Mouse (Mus musculus) limb, embryonic 10.5 days (tissue): ENCODE measurements around the gene Rbm45. TPM values are rescaled to one million over a fixed set of nuclear protein-coding genes. Genes with fewer than 3 reads are reported as not detected.

ENCODE experiments used
- DNase-seq: peaks from one replicate; pipeline ENCODE4 v3.0.0-alpha.2; 2017; ENCODE audit warnings: low spot score
- H3K27ac ChIP-seq: fragments of 300-500 bp; sonication (generic); 2 replicates; pipeline ENCODE4 v1.5.1; 2016; ENCODE audit warnings: mild to moderate bottlenecking
- H3K27me3 ChIP-seq: fragments of 300-500 bp; sonication (generic); 2 replicates; pipeline ENCODE4 v1.6.1; 2016; ENCODE audit warnings: low read depth, mild to moderate bottlenecking; ENCODE audit not compliant: poor library complexity, severe bottlenecking
- H3K36me3 ChIP-seq: fragments of 300-500 bp; sonication (generic); 2 replicates; pipeline ENCODE4 v1.6.1; 2016; ENCODE audit warnings: mild to moderate bottlenecking, moderate library complexity
- H3K4me1 ChIP-seq: fragments of 300-500 bp; sonication (generic); 2 replicates; pipeline ENCODE4 v1.6.1; 2016
- H3K4me3 ChIP-seq: fragments of 300-500 bp; sonication (generic); 2 replicates; pipeline ENCODE4 v1.5.1; 2016; ENCODE audit warnings: mild to moderate bottlenecking, moderate library complexity
- H3K9me3 ChIP-seq: fragments of 300-500 bp; sonication (generic); replicated peaks from 2 replicates; pipeline ENCODE4 v1.6.1; 2016; ENCODE audit warnings: mild to moderate bottlenecking
- WGBS: fragments of 180-500 bp; shearing (Covaris S2); methylation state at CpG from one replicate; pipeline ENCODE4 v1.1.7; 2016; 5-methylcytosine and 5-hydroxymethylcytosine counted together
- polyA plus RNA-seq: library from polyadenylated mRNA; unstranded; fragments of >200 nt; fragmentation: Nextera tagmentation; extraction: Ambion mirVana; gene quantifications from 2 replicates; pipeline ENCODE4 v1.2.1, GENCODE M21; 2016

Rbm45 gene
- polyA plus RNA-seq, 1 experiment from 2014 or later = 14.2 TPM

DNA sequence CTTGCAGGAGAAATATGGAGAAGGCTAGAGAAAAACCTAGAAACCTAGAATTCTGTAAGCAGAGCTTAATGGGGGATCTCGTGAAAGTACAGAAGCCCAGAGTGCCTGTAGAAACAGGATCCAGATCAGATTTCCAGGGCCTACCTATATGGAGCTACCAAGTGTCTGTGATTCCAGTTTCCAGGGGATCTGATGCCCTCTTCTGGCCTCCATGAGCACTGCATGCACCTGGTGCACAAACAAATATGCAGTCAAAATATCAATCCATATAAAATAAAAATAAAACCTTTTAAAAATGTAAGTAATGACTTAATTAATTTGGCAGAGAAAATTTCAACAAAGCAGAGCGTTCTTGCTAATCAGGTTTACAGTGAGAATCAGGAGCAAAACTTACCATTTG, 7.7 kb upstream of the Rbm45 start:
- H3K27ac ChIP-seq = no peak overlapping the region
- peak; percentile 52 for DNase-seq
- H3K9me3 ChIP-seq = no peaks in the 10 kb centered on the region
- H3K4me3 ChIP-seq = no peak overlapping the region
- WGBS = 42% methylated on average over 2 of the region's 2 CpGs
- H3K4me1 ChIP-seq = no peaks in the 10 kb centered on the region
- H3K27me3 ChIP-seq = no peaks in the 10 kb centered on the region
- H3K36me3 ChIP-seq = no peaks in the 10 kb centered on the region

DNA sequence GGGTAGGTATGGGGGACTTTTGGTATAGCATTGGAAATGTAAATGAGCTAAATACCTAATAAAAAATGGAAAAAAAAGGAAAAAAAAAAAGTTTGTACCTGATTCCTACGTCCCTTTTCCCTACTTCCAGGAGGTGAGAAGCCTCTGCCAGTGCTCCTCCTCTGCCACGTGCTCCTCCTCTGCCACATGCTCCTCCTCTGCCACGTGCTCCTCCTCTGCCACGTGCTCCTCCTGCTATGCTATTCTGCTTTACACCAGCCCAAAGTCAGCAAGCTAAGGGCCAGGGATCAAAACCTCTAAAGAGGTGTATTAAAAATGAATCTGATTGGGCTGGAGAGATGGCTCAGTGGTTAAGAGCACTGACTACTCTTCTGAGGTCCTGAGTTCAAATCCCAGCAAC, 4.0 kb upstream of the Rbm45 start:
- Histone ChIP-seq H3K9me3 (no peaks in the 10 kb centered on the region), H3K27me3 (no peaks in the 10 kb centered on the region), H3K4me1 (peaks cover 5% of the 10 kb centered on the region), H3K36me3 (no peaks in the 10 kb centered on the region), H3K27ac (no peak overlapping the region), H3K4me3 (no peak overlapping the region)
- WGBS = 70% methylated on average over 4 of the region's 4 CpGs
- DNase-seq = no peak

DNA sequence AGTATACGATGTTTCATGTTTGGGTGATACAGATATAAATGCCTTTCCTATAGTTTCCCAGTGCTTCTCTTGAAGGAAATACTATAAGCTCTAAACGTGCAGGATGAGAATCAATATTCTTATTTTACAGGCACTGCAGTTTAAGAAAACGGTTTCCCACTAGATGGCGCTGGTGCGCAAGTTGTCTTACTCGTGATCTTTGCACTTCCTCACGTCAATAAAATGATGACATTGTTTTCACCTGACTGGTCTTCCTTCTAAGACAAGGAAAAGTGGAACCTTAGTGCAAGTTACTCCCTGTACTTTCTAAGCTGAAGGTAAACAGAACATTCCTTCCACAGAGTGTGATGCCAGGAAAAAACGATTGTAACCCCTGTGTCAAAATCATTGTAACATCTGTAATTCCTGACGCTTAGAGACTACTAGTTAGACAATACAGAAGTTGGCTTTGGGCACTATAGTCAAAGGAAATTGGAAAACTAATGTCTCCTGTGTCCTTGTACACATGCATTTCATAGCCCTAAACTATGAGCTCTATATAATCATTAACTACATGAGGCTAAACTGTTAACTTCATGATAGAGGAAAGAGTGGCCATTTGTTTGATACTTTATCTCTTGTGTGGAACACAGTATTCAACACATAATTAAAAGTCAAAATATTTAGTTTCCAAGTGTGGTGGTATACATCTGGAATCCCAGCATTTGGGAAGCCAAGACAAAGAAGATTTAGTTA, 2.4 kb upstream of the Rbm45 start:
- H3K27me3 ChIP-seq = no peaks in the 10 kb centered on the region
- no peak overlapping the region for H3K4me3 ChIP-seq
- no peaks in the 10 kb centered on the region for H3K9me3 ChIP-seq
- peaks cover 10% of the 10 kb centered on the region for H3K4me1 ChIP-seq
- H3K27ac ChIP-seq = no peak overlapping the region
- WGBS = 22% methylated on average over 9 of the region's 9 CpGs
- DNase-seq = peak; percentile 81
- H3K36me3 ChIP-seq = peaks cover 8% of the 10 kb centered on the region

DNA sequence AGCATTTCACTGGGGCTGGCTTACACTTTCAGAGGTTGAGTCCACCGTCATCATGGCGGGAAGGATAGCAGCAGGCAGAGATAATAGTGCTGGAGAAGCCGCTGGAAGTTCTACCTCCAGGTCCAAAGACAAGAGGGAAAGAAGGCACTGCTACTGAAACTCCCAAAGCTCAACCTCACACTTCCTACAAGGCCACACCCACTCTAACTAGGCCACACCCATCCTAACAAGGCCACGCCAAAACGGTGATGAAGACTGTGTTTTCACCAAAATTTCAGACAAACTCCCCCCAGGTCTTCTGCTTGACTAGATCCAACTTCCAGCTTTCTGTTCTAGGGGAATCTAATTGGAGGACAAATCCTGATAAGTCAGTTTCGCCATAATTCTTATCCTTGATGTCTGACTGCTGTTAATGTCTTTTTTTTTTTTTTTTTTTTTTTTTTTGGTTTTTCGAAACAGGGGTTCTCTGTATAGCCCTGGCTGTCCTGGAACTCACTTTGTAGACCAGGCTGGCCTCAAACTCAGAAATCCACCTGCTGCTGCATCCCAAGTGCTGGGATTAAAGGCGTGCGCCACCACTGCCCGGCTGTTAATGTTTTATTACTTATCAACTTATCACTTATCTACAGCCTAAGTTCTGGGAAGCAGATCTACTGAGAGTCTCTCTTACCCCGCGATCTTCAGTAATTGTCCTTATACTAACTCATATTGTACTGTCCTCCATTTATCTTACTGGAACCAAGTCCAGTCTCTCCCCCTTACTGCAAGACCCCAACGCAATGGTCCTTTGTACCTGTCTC, 723 bp upstream of the Rbm45 start:
- no peak overlapping the region for H3K27ac ChIP-seq
- H3K9me3 ChIP-seq = no peaks in the 10 kb centered on the region
- H3K36me3 ChIP-seq = peaks cover 24% of the 10 kb centered on the region
- H3K4me1 ChIP-seq = peaks cover 10% of the 10 kb centered on the region
- WGBS = 76% methylated on average over 13 of the region's 13 CpGs
- H3K4me3 ChIP-seq = no peak overlapping the region
- DNase-seq = no peak
- no peaks in the 10 kb centered on the region for H3K27me3 ChIP-seq

DNA sequence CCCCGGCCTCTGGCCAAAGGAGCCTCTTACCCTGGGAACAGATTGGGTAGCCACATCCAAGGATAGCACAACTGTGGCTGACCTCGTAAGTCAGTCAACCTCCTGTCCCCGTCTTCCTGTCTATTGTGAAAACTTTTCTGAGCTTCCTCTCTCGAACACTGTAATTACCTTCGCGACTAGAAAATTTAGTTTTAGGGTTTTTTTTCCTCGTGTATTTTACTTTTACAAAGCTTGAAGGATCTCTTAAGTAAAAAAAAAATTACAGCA, 805 bp downstream of the Rbm45 start:
- peaks cover 10% of the 10 kb centered on the region for H3K4me1 ChIP-seq
- H3K27me3 ChIP-seq = no peaks in the 10 kb centered on the region
- 6% methylated on average over 7 of the region's 7 CpGs for WGBS
- H3K36me3 ChIP-seq = peaks cover 37% of the 10 kb centered on the region
- no peak for DNase-seq
- peak overlapping the region; percentile 88 for H3K27ac ChIP-seq
- no peaks in the 10 kb centered on the region for H3K9me3 ChIP-seq
- peak overlapping the region; percentile 97 for H3K4me3 ChIP-seq

DNA sequence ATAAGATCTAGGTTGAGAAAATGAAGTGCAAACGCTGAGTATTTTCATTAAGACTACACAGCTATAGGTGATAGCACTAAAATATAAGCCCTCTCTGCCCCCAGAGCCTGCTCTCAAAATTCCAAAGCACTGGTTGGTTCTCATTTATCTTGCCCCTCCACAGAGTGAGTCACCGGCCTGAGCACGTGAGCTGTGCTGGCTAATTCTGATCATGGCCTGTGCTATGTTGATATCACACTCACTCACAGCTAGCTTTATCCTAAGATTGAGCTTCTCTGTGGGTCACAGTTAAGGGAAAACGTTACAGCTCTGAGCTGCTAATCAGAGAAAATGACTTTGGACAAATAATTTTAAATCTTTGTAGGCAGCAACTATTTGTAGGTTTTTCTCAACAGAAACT, 2.5 kb downstream of the Rbm45 start:
- Histone ChIP-seq H3K4me3 (no peak overlapping the region), H3K4me1 (peaks cover 10% of the 10 kb centered on the region), H3K36me3 (peaks cover 50% of the 10 kb centered on the region), H3K27ac (no peak overlapping the region), H3K9me3 (no peaks in the 10 kb centered on the region), H3K27me3 (no peaks in the 10 kb centered on the region)
- DNase-seq = no peak
- WGBS = 87% methylated on average over 4 of the region's 4 CpGs

DNA sequence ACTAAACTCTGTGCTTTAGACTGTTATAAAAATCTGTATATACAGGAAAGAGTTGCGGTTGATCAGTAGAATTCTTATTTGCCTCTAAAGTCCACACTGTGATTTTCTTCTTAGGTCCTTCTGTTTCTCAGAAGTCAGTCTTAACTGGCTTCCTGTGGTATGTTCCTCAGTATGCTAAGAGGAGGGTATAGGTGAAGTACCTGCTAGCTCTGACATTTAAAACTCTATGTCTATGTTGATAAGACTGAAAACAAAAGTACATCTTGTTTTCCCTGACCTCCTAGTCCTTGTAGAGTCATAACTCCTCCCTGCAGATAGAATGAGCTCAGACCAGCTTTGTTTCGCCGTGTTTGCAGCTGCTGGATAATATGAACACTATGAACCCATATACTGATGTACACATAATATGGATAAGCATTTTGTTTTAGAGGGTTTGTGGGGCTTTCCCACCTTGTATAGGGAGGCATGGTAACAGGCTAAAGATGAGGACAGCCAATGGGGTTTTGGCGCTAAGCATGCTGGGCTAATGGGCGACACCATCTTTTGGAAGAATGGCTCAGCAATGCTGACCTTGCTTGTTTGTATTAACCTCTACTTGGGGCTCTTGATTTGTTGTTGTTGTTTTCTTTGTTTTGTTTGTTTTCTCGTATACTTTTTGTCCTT, 4.9 kb downstream of the Rbm45 start:
- H3K27me3 ChIP-seq = no peaks in the 10 kb centered on the region
- no peaks in the 10 kb centered on the region for H3K9me3 ChIP-seq
- WGBS = 92% methylated on average over 6 of the region's 6 CpGs
- peaks cover 74% of the 10 kb centered on the region for H3K36me3 ChIP-seq
- H3K27ac ChIP-seq = no peak overlapping the region
- DNase-seq = no peak
- no peak overlapping the region for H3K4me3 ChIP-seq
- peaks cover 10% of the 10 kb centered on the region for H3K4me1 ChIP-seq

DNA sequence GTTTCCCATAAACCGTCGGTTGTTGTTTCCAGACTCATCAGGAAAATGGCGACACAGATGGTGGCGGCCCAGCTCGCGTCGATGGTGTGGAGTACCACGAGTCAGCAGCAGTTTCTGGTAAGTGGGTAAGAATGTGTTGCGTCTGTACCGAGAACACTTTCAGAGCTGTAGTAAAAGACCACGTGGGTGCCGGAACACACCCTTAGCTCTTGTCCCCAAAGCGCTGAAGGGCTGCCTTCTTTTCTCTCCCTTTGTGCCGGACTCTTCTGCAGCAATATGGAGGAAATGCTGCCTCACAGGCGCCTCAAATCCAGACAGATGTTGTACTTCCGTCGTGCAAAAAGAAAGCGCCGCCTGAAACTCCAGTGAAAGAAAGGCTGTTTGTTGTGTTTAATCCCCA, 8.9 kb downstream of the Rbm45 start:
- DNase-seq = no peak

DNA sequence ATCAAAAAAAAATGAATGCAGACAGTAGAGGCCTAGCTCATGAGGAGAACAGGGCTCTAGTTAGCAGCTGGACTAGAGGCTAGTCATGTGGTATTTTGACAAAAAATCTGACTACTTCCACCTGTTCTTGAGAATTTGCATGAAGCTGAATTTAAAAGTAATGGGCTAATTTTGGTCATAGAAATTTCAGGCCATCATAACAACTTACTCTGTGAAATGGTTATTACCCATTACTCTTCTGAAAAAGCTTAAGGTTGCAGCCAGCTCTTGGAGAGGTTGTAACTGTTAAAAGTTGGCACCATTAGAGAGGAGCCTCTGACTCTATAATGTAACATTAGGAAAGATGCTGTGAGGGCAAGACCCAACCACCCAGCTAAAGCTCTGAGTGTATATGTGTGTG, 16.7 kb downstream of the Rbm45 start:
- Histone ChIP-seq H3K9me3 (no peaks in the 10 kb centered on the region), H3K4me3 (no peak overlapping the region), H3K4me1 (no peaks in the 10 kb centered on the region), H3K27ac (no peak overlapping the region), H3K36me3 (peaks cover 60% of the 10 kb centered on the region), H3K27me3 (no peaks in the 10 kb centered on the region)
- no peak for DNase-seq

More for the DNA sequence above, 8.9 kb downstream of the Rbm45 start:
- WGBS = 95% methylated on average over 19 of the region's 19 CpGs
- Histone ChIP-seq H3K4me3 (no peak overlapping the region), H3K27ac (no peak overlapping the region), H3K27me3 (no peaks in the 10 kb centered on the region), H3K36me3 (peaks cover 91% of the 10 kb centered on the region), H3K9me3 (no peaks in the 10 kb centered on the region), H3K4me1 (no peaks in the 10 kb centered on the region)

DNA sequence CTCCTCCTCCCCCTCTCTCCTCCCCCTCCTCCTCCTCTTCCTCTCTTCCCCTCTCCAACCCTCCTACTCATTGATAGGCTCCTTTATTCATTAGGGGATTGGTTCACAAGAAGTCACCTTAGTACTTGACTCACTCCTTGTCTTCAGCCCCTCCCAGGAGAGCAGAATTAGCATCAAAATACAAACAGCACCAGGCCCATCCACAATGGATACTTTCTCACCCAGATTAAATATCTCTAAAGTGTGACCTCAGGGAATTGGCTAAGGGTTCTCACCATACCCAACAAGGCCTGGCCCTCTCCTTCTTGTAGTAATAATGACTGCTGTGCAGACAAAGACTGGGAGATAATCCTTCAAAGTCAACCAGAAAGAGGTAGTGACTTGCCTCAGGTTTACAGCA, 30.4 kb downstream of the Rbm45 start:
- no peaks in the 10 kb centered on the region for H3K9me3 ChIP-seq
- H3K27ac ChIP-seq = no peak overlapping the region
- H3K36me3 ChIP-seq = no peaks in the 10 kb centered on the region
- H3K4me3 ChIP-seq = no peak overlapping the region
- H3K27me3 ChIP-seq = peaks cover 25% of the 10 kb centered on the region
- no peak for DNase-seq
- H3K4me1 ChIP-seq = no peaks in the 10 kb centered on the region

DNA sequence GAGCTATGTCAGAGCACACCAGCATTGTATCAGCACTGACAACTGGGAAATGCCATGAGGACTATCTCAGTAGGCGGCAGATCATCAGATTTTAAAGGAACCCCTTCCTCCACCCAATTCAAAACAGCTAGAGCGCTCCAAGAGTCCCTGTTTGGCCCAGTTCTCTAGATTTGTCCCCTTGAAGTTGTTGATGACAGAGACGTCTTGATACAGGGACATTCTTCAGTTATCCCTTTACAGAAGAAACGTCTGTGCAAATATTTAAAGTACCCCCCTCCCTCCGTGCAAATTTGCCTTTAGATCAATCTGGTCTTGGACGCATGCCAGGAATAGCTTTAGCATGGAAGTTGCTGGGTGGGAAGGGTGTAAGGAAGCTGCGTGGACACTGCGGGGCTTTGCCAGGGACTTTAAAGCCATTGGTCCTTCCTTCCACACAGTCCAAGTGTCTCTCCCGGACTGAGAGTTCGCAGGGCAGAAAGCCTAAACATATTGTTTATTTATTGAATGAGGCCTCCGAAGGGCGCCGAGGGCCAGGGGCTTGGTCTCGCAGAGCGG, 35.9 kb downstream of the Rbm45 start:
- no peak for DNase-seq
- Histone ChIP-seq H3K4me3 (peak overlapping the region; percentile 96), H3K27me3 (peaks cover 28% of the 10 kb centered on the region), H3K36me3 (no peaks in the 10 kb centered on the region), H3K4me1 (peaks cover 20% of the 10 kb centered on the region), H3K27ac (peak overlapping the region; percentile 90), H3K9me3 (no peaks in the 10 kb centered on the region)
- 5% methylated on average over 15 of the region's 15 CpGs for WGBS

DNA sequence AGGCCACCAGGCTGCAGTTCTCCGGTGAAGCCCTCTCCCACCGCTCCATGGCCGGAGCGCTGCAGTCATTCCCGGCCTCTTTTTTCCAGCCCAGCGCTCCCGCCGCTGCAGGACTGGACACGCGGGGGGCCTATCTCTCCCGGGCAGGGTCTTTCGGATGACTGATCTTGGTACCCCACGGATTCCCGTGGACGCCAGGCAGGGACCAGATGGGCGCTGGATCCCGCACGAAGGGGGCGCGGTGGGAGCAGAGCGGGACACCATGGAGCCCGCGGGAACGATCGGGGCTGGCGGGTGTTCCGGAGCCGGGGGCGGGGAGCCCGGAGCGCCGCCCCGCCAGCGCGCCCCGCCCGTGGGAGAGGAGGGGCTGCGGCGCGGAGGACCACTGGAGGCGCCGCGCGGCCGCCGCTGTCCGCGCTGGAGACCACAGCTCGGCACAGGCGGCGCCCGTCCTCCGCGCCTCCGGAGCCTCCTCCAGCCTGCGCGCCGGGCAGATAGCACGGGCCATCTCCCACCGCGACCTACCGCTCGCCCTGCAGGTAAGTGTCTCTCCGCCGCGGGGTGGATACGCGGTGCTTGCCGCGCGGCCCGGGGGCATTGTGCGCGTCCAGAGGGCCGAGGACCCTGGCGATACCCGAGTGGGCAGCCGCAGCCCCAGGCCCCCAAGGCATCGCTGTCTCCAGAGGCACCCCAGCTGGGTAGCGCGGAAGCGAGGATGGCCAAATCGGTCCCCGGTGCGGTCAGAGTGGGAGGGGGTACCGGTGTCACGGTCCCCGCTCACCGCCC, 36.6 kb downstream of the Rbm45 start, which contains the start of gene Osbpl6:
Gene Osbpl6, plus strand, starts transcription at position 358 of the 786 bp plus-strand sequence.
- peak within 1 kb of the TSS; percentile 96 for H3K4me3 ChIP-seq
- no peaks in the 10 kb centered on the region for H3K36me3 ChIP-seq
- H3K27me3 ChIP-seq = peaks cover 28% of the 10 kb centered on the region
- under 1% methylated on average over 79 of the region's 89 CpGs for WGBS
- peaks cover 20% of the 10 kb centered on the region for H3K4me1 ChIP-seq
- H3K27ac ChIP-seq = peak within 1 kb of the TSS; percentile 90
- no peaks in the 10 kb centered on the region for H3K9me3 ChIP-seq
- peak; percentile 85 for DNase-seq
